Mouse (Mus musculus) 3T3-L1 (cell line): Measurements from ENCODE around the gene Egfl8.
A peak's percentile ranks its signal among the peaks of the same experiment; 100 is the strongest.

ENCODE experiments used
- DNase-seq: peaks from one replicate; pipeline ENCODE4 v3.0.0-alpha.2; 2015; ENCODE audit warnings: low read depth, low spot score

Egfl8 gene

GRCm38 (mm10) chr17:34597566-34598095 lies 18.1 kb downstream of the Egfl8 start, which contains the start of gene Ager:
Gene Ager (plus strand): TSS chr17:34597862.
- no peak for DNase-seq

- no peak for DNase-seq
Measured at GRCm38 (mm10) chr17:34596098-34596497, 19.7 kb downstream of the Egfl8 start.

GRCm38 (mm10) chr17:34593752-34594525 lies 21.8 kb downstream of the Egfl8 start:
- DNase-seq: peak; percentile 26

- peak; percentile 70 for DNase-seq
Measured at GRCm38 (mm10) chr17:34592581-34593549, 22.9 kb downstream of the Egfl8 start.

- peak; percentile 82 for DNase-seq
Measured at GRCm38 (mm10) chr17:34591994-34592375, 23.8 kb downstream of the Egfl8 start.

- DNase-seq: peak; percentile 42
Measured at GRCm38 (mm10) chr17:34591029-34591993, 24.5 kb downstream of the Egfl8 start, which contains the start of gene Pbx2. Gene Pbx2 (plus strand): TSS chr17:34591266.

- no peak for DNase-seq
Measured at GRCm38 (mm10) chr17:34590154-34590987, 25.4 kb downstream of the Egfl8 start.

- peak; percentile 33 for DNase-seq
Measured at GRCm38 (mm10) chr17:34589681-34590101, 26.1 kb downstream of the Egfl8 start, which contains the start of gene Gpsm3. Gene Gpsm3 (plus strand): TSS chr17:34589806.

GRCm38 (mm10) chr17:34589206-34589605 lies 26.6 kb downstream of the Egfl8 start:
- DNase-seq: no peak

- no peak for DNase-seq
Measured at GRCm38 (mm10) chr17:34588767-34589166, 27.0 kb downstream of the Egfl8 start.

- peak; percentile 46 for DNase-seq
Measured at GRCm38 (mm10) chr17:34587814-34588213, 28.0 kb downstream of the Egfl8 start.

GRCm38 (mm10) chr17:34587423-34587811 lies 28.4 kb downstream of the Egfl8 start:
- peak; percentile 89 for DNase-seq

- peak; percentile 83 for DNase-seq
Measured at GRCm38 (mm10) chr17:34586796-34587422, 28.9 kb downstream of the Egfl8 start.

- DNase-seq: no peak
Measured at GRCm38 (mm10) chr17:34585877-34586771, 29.6 kb downstream of the Egfl8 start.

GRCm38 (mm10) chr17:34585121-34585520 lies 30.6 kb downstream of the Egfl8 start:
- no peak for DNase-seq

GRCm38 (mm10) chr17:34583819-34584218 lies 32.0 kb downstream of the Egfl8 start:
- no peak for DNase-seq

- no peak for DNase-seq
Measured at GRCm38 (mm10) chr17:34583397-34583796, 32.4 kb downstream of the Egfl8 start.

GRCm38 (mm10) chr17:34582528-34582927 lies 33.2 kb downstream of the Egfl8 start:
- no peak for DNase-seq
